Mouse (Mus musculus): Measurements from ENCODE around the gene Usp19.

GRCm38 (mm10) chr9:108484021-108484420 is 6.4 kb upstream of the Usp19 start:
- TF ChIP-seq CTCF (IDR thresholded peaks at IDR 0.05; ENCODE audit: low read depth, low read length) (no peak), POLR2A (IDR thresholded peaks at IDR 0.05; ENCODE audit: borderline replicate concordance, low read depth, low read length) (no peak)
